Mouse (Mus musculus): Measurements from ENCODE around the gene Gm10974. TPM values are rescaled to one million over a fixed set of nuclear protein-coding genes. Genes with fewer than 3 reads are reported as not detected.
A peak's percentile ranks its signal among the peaks of the same experiment; 100 is the strongest.

Gene Gm10974
- total and polyA plus RNA-seq, 2 experiments = not detected

DNA sequence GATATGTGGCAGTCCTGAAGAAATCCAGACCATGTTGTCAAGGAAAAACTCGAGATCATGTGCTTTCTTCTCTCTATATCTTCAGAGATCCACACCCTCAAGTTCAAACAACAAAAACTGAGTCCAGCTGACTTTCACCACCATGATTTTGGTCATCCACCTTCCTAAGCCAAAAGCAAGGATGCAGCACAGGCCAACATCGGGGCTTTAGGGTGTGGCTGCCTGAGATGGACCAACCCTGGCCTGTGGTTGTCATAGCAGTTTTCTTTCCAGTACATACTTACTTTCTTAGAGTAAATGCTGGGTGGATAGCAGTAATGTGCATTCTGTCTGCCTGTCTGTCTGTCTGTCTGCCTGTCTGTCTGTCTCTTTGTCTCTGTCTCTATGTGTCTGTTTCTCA is 294 bp upstream of the Gm10974 start:
- Histone ChIP-seq H3K27ac (replicated peaks; ENCODE audit: insufficient read depth, low read depth, low read length) (peak overlapping the region; percentile 23), H3K4me1 (ENCODE audit: control insufficient read depth, insufficient read depth, low read length) (0 out of 2 replicates have a peak, but pooled peaks cover 2% of the 10 kb centered on the region), H3K79me2 (ENCODE audit: control insufficient read depth, insufficient read depth, low read length) (no peaks in the 10 kb centered on the region), H3K36me3 (ENCODE audit: control insufficient read depth, insufficient read depth, low read length) (no peaks in the 10 kb centered on the region), H3K27me3 (ENCODE audit: control insufficient read depth, insufficient read depth, low read length) (no peaks in the 10 kb centered on the region), H3K9ac (ENCODE audit: low read depth, low read length) (no peak overlapping the region), H3K4me3 (ENCODE audit: insufficient read depth, low read depth, low read length) (no peak overlapping the region)
- DNase-seq (ENCODE audit: extremely low read depth, low read depth, low spot score) = no peak
- no peak for TF ChIP-seq POLR2A (IDR thresholded peaks at IDR 0.05; ENCODE audit: extremely low read depth, insufficient read depth, low read length)
- no peak for TF ChIP-seq CTCF (IDR thresholded peaks at IDR 0.05; ENCODE audit: low read depth, low read length)
- 84% methylated on average over 2 of the region's 2 CpGs for WGBS

DNA sequence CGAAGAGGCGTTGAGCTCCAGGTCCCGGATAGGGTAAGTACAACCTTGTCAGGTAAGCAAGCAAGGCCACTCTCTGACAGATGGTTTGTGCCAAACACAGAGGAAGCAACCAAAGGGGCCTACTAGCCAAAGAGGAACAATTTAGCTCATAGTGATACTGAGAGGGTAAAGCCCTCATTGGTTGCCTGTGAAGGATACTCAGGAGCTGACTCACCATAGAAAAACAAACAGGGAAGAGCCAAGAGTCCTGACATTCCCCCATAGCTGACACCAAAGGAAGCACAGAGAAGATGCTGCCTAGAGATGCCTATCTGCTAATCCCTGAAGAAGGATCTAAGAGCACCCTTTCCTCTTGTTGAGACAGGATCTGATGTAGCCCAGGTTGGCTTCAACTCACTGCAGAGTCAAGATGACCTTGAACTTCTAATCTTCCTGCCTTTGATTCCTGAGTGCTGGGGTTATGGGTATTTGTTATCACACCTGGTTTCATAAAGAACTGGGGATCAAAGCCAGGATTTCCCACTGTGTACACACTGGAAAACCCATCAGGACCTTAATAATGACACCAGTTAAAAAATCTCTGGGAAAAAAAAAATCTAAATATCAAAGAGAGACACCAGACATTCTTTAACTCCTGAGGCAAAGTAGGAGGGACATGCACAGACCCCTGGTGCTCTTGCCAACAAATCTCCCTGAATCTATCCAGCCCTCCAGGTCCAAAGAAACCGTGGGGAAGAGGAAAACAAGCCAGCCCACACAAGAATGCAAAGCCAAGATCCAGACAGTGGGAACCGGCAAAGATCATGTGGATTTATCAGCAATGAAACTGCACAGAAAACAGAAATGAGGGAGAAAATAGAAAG is 3.6 kb downstream of the Gm10974 start:
- no peak overlapping the region for H3K9ac ChIP-seq (ENCODE audit: low read depth, low read length)
- no peaks in the 10 kb centered on the region for H3K36me3 ChIP-seq (ENCODE audit: control insufficient read depth, insufficient read depth, low read length)
- DNase-seq (ENCODE audit: extremely low read depth, low read depth, low spot score) = peak; percentile 35
- TF ChIP-seq POLR2A (IDR thresholded peaks at IDR 0.05; ENCODE audit: extremely low read depth, insufficient read depth, low read length) (no peak), CTCF (IDR thresholded peaks at IDR 0.05; ENCODE audit: low read depth, low read length) (no peak)
- 60% methylated on average over 5 of the region's 5 CpGs for WGBS
- H3K27ac ChIP-seq (replicated peaks; ENCODE audit: insufficient read depth, low read depth, low read length) = no peak overlapping the region
- no peaks in the 10 kb centered on the region for H3K79me2 ChIP-seq (ENCODE audit: control insufficient read depth, insufficient read depth, low read length)
- H3K4me1 ChIP-seq (ENCODE audit: control insufficient read depth, insufficient read depth, low read length) = peaks cover 5% of the 10 kb centered on the region
- H3K27me3 ChIP-seq (ENCODE audit: control insufficient read depth, insufficient read depth, low read length) = no peaks in the 10 kb centered on the region
- no peak overlapping the region for H3K4me3 ChIP-seq (ENCODE audit: insufficient read depth, low read depth, low read length)

GRCm38 (mm10) chr7:66369934-66370445 is 4.3 kb downstream of the Gm10974 start:
- Histone ChIP-seq H3K27ac (replicated peaks; ENCODE audit: insufficient read depth, low read depth, low read length) (no peak overlapping the region), H3K79me2 (ENCODE audit: control insufficient read depth, insufficient read depth, low read length) (no peaks in the 10 kb centered on the region), H3K27me3 (ENCODE audit: control insufficient read depth, insufficient read depth, low read length) (no peaks in the 10 kb centered on the region), H3K9ac (ENCODE audit: low read depth, low read length) (no peak overlapping the region), H3K4me3 (ENCODE audit: insufficient read depth, low read depth, low read length) (no peak overlapping the region), H3K4me1 (ENCODE audit: control insufficient read depth, insufficient read depth, low read length) (peaks cover 5% of the 10 kb centered on the region), H3K36me3 (ENCODE audit: control insufficient read depth, insufficient read depth, low read length) (no peaks in the 10 kb centered on the region)
- DNase-seq (ENCODE audit: extremely low read depth, low read depth, low spot score) = no peak
- WGBS = 77% methylated on average over 5 of the region's 5 CpGs
- no peak for TF ChIP-seq CTCF (IDR thresholded peaks at IDR 0.05; ENCODE audit: low read depth, low read length)
- no peak for TF ChIP-seq POLR2A (IDR thresholded peaks at IDR 0.05; ENCODE audit: extremely low read depth, insufficient read depth, low read length)

DNA sequence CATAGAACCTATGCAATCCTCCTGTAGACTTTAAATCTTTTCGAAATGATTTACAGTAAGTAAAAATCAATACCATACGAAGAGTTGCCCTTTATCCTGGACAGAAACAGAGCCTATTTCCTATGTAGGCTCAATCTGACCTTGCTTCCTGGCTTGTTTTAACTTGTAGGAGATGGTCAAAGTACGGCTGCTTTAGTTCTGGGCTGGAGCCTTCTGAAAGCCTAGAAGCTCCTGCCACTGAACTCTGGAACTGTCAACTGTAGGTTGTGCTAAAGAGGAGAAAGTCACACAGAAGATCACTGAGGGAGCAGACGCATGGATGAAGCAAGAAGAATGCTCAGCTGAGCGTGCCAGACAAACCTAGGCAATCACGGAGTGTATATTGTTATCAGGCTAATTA is 5.3 kb downstream of the Gm10974 start:
- Histone ChIP-seq H3K79me2 (ENCODE audit: control insufficient read depth, insufficient read depth, low read length) (no peaks in the 10 kb centered on the region), H3K27me3 (ENCODE audit: control insufficient read depth, insufficient read depth, low read length) (no peaks in the 10 kb centered on the region), H3K4me1 (ENCODE audit: control insufficient read depth, insufficient read depth, low read length) (peaks cover 5% of the 10 kb centered on the region), H3K27ac (replicated peaks; ENCODE audit: insufficient read depth, low read depth, low read length) (no peak overlapping the region), H3K36me3 (ENCODE audit: control insufficient read depth, insufficient read depth, low read length) (no peaks in the 10 kb centered on the region), H3K4me3 (ENCODE audit: insufficient read depth, low read depth, low read length) (no peak overlapping the region), H3K9ac (ENCODE audit: low read depth, low read length) (no peak overlapping the region)
- DNase-seq (ENCODE audit: extremely low read depth, low read depth, low spot score) = peak; percentile 57
- 24% methylated on average over 6 of the region's 6 CpGs for WGBS
- no peak for TF ChIP-seq POLR2A (IDR thresholded peaks at IDR 0.05; ENCODE audit: extremely low read depth, insufficient read depth, low read length)

- 88% methylated on average over 3 of the region's 3 CpGs for WGBS
- H3K27me3 ChIP-seq (ENCODE audit: control insufficient read depth, insufficient read depth, low read length) = no peaks in the 10 kb centered on the region
- H3K79me2 ChIP-seq (ENCODE audit: control insufficient read depth, insufficient read depth, low read length) = no peaks in the 10 kb centered on the region
- 0 out of 2 replicates have a peak, but pooled peaks cover 1% of the 10 kb centered on the region for H3K36me3 ChIP-seq (ENCODE audit: control insufficient read depth, insufficient read depth, low read length)
- H3K4me1 ChIP-seq (ENCODE audit: control insufficient read depth, insufficient read depth, low read length) = peaks cover 5% of the 10 kb centered on the region
- H3K4me3 ChIP-seq (ENCODE audit: insufficient read depth, low read depth, low read length) = no peak overlapping the region
- DNase-seq (ENCODE audit: extremely low read depth, low read depth, low spot score) = no peak
- no peak overlapping the region for H3K9ac ChIP-seq (ENCODE audit: low read depth, low read length)
- TF ChIP-seq POLR2A (IDR thresholded peaks at IDR 0.05; ENCODE audit: extremely low read depth, insufficient read depth, low read length) (no peak), CTCF (IDR thresholded peaks at IDR 0.05; ENCODE audit: low read depth, low read length) (no peak)
- no peak overlapping the region for H3K27ac ChIP-seq (replicated peaks; ENCODE audit: insufficient read depth, low read depth, low read length)
Observed at GRCm38 (mm10) chr7:66373391-66373790, 7.7 kb downstream of the Gm10974 start.

- 86% methylated on average over 4 of the region's 4 CpGs for WGBS
- TF ChIP-seq POLR2A (IDR thresholded peaks at IDR 0.05; ENCODE audit: extremely low read depth, insufficient read depth, low read length) (no peak), CTCF (IDR thresholded peaks at IDR 0.05; ENCODE audit: low read depth, low read length) (no peak)
- H3K4me1 ChIP-seq (ENCODE audit: control insufficient read depth, insufficient read depth, low read length) = peaks cover 3% of the 10 kb centered on the region
- H3K27me3 ChIP-seq (ENCODE audit: control insufficient read depth, insufficient read depth, low read length) = no peaks in the 10 kb centered on the region
- no peaks in the 10 kb centered on the region for H3K79me2 ChIP-seq (ENCODE audit: control insufficient read depth, insufficient read depth, low read length)
- peaks cover 7% of the 10 kb centered on the region for H3K36me3 ChIP-seq (ENCODE audit: control insufficient read depth, insufficient read depth, low read length)
- H3K4me3 ChIP-seq (ENCODE audit: insufficient read depth, low read depth, low read length) = no peak overlapping the region
- H3K9ac ChIP-seq (ENCODE audit: low read depth, low read length) = no peak overlapping the region
- H3K27ac ChIP-seq (replicated peaks; ENCODE audit: insufficient read depth, low read depth, low read length) = no peak overlapping the region
- no peak for DNase-seq (ENCODE audit: extremely low read depth, low read depth, low spot score)
Observed at GRCm38 (mm10) chr7:66375736-66376135, 10.0 kb downstream of the Gm10974 start.
